In the genomic region with DNA sequence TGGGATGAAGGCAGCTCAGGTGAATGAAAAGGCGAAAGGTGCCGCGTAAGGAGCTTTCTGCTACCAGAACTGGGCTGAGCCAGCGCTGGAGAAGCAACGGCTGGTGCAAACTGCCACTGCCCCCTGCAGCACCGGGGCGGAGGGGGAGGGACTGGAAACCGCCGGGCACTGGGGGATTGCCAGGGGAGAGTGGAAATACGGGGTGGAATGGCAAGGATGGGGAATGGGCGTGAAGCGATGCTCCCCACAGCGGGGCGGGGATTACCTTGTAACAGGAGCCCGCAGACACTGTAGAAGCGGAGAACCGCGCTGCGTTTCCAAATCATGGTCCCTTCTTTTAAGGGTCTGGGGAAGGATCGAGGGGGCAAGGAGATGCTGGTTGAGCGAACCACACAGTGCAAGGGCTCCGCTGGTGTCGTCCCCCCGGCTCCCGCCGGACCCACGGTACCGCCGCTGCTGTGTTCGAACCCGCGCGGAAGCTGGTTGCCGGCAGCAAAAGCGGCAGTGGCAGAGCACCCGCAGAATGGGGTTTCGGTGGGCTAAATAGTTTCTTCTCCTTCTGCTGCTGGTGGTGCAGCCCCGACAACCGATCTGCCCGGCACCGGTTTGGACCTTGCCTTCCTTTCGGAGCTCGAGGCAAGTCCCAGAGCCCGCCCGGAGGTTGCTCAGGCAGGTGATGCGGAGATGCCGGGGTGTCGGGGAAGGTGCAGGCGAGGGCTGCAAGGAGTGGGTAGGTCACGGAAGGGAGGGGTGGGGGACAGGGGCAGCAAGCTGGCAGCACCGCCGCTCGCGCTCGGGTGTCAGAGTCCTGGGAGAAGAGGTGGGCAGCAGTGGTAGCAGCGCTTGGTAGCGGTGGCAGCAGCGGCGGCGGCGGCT, we compare ENCODE assay signal across 8 mouse cellular contexts. TPM values are rescaled to one million over a fixed set of nuclear protein-coding genes. Genes with fewer than 3 reads are reported as not detected.
DNase-seq lines count a peak whose midpoint lies in the region; ATAC-seq lines count a peak whose summit lies in the region.

No protein-coding gene starts in this region.

- H3K27ac ChIP-seq in intestine, embryonic 16.5 days (ENCODE audit: low read length), result no peak overlapping the region
- no peak overlapping the region for H3K27ac ChIP-seq in midbrain, embryonic 11.5 days (ENCODE audit: low read depth, low read length)

- H3K4me1 ChIP-seq in intestine, embryonic 16.5 days (ENCODE audit: control insufficient read depth, insufficient read depth, low read length), result peaks cover 3% of the 10 kb centered on the region; the same call in 1 of the 2 replicates
- no peaks in the 10 kb centered on the region for H3K4me1 ChIP-seq in midbrain, embryonic 11.5 days (ENCODE audit: control insufficient read depth, insufficient read depth, low read length)

- peak overlapping the region; percentile 67 for H3K4me3 ChIP-seq in intestine, embryonic 16.5 days (ENCODE audit: low read length)
- H3K4me3 ChIP-seq in midbrain, embryonic 11.5 days (ENCODE audit: low read depth, low read length), result peak overlapping the region; percentile 76

- under 1% methylated on average over 59 of the region's 61 CpGs for WGBS in intestine, embryonic 16.5 days
- WGBS in midbrain, embryonic 11.5 days, result under 1% methylated on average over 51 of the region's 61 CpGs

- H3K9me3 ChIP-seq in intestine, embryonic 16.5 days (ENCODE audit: control insufficient read depth, low read length), result no peaks in the 10 kb centered on the region
- H3K9me3 ChIP-seq in midbrain, embryonic 11.5 days (ENCODE audit: control insufficient read depth, low read length), result no peaks in the 10 kb centered on the region

- peak overlapping the region; percentile 61 for H3K9ac ChIP-seq in intestine, embryonic 16.5 days (ENCODE audit: low read depth, low read length)
- H3K9ac ChIP-seq in midbrain, embryonic 11.5 days (ENCODE audit: low read length), result peak overlapping the region; percentile 72

- H3K27me3 ChIP-seq in intestine, embryonic 16.5 days (replicated peaks; ENCODE audit: control insufficient read depth, insufficient read depth, low read length), result peaks cover 12% of the 10 kb centered on the region
- 0 out of 2 replicates have a peak, but pooled peaks cover 5% of the 10 kb centered on the region for H3K27me3 ChIP-seq in midbrain, embryonic 11.5 days (ENCODE audit: control insufficient read depth, insufficient read depth, low read length)

- H3K4me2 ChIP-seq in intestine, embryonic 16.5 days (ENCODE audit: low read depth, low read length), result peak overlapping the region; percentile 99
- H3K4me2 ChIP-seq in midbrain, embryonic 11.5 days, result peak overlapping the region; percentile 82

- intact Hi-C loops in left cerebral cortex, postnatal 4 days (cut with DNase I), result loop anchor here (10.0 kb wide), 1 partner anchor 525 kb away; no protein-coding TSS in a partner anchor

- peak; percentile 83 for DNase-seq in heart, adult 11 months
- no peak for DNase-seq in heart, adult 8-10 months (ENCODE audit: low spot score)
- DNase-seq in cerebellum, postnatal 14 days, result peak; percentile 95 to 97
- DNase-seq in frontal cortex, postnatal 10 days (ENCODE audit: low spot score in 2 of 2), result peak; percentile 73 to 79
- peak; percentile 92 for DNase-seq in left cerebral cortex, postnatal 4 days
- peak; percentile 96 for DNase-seq in midbrain, embryonic 11.5 days (ENCODE audit: low spot score, missing footprints)
- DNase-seq in right cerebral cortex, postnatal 4 days, result peak; percentile 90

- ATAC-seq in intestine, embryonic 16.5 days, result peak; percentile 71
- ATAC-seq in midbrain, embryonic 11.5 days (ENCODE audit: low FRiP score), result peak; percentile 72

- H3K36me3 ChIP-seq in intestine, embryonic 16.5 days (ENCODE audit: control insufficient read depth, insufficient read depth, low read length), result no peaks in the 10 kb centered on the region
- H3K36me3 ChIP-seq in midbrain, embryonic 11.5 days (ENCODE audit: control insufficient read depth, insufficient read depth, low read length), result no peaks in the 10 kb centered on the region

RNA-seq across cellular contexts. Expression of a gene that starts 0.6 kb away (rescaled TPM):
- 1 to 10 TPM in 1 of 4 experiments, under 1 TPM in 3; 0.34 to 2.5 (median 0.66) TPM for total RNA-seq in heart, adult 8-10 months (2022)
- 0.24 and 0.38 TPM in 2 replicates for polyA plus RNA-seq in intestine, embryonic 16.5 days (2015; fragmentation: Nextera tagmentation; extraction: Ambion mirVana)
- total RNA-seq in left cerebral cortex, postnatal 4 days (2021), result 100 to 1,000 TPM; 220 to 238 TPM
- 2.0 and 3.0 TPM in 2 replicates for polyA plus RNA-seq in midbrain, embryonic 11.5 days (2014; fragmentation: Nextera tagmentation; extraction: Ambion mirVana)

Comparison
In these comparisons a context has a peak if more than half of its experiments do, and no peak if none do; other contexts are left out.
1. RNA of a gene that starts 0.6 kb away (total RNA-seq): 220 to 238 TPM in left cerebral cortex, postnatal 4 days; 0.34 to 2.5 TPM in heart, adult 8-10 months; every median in the first group is over 10 times any median in the second.